Mouse (Mus musculus) thymus, adult 2 months (tissue): ENCODE results near the gene Foxd1. TPM values are rescaled to one million over a fixed set of nuclear protein-coding genes. Genes with fewer than 3 reads are reported as not detected.

Experiments
- DNase-seq: peaks from one replicate; pipeline ENCODE4 v3.0.0; 2021
- H3K27ac ChIP-seq: fragments of 200-500 bp; 2 replicates; pipeline ENCODE4 v1.5.1; 2012; ENCODE audit warnings: low read length, control low read depth; ENCODE audit not compliant: control insufficient read depth, insufficient read depth
- H3K27me3 ChIP-seq: fragments of 200-500 bp; 2 replicates; pipeline ENCODE4 v1.6.1; 2012; ENCODE audit warnings: mild to moderate bottlenecking, low read length, moderate library complexity, mixed read lengths; ENCODE audit not compliant: control insufficient read depth, insufficient read depth
- H3K36me3 ChIP-seq: fragments of 200-500 bp; 2 replicates; pipeline ENCODE4 v1.6.1; 2012; ENCODE audit warnings: mild to moderate bottlenecking, low read length, moderate library complexity; ENCODE audit not compliant: control insufficient read depth, insufficient read depth
- H3K4me1 ChIP-seq: fragments of 200-500 bp; replicated peaks from 2 replicates; pipeline ENCODE4 v1.6.1; 2012; ENCODE audit warnings: low read length; ENCODE audit not compliant: control insufficient read depth, insufficient read depth
- H3K4me3 ChIP-seq: fragments of 200-500 bp; 2 replicates; pipeline ENCODE4 v1.5.1; 2012; ENCODE audit warnings: mild to moderate bottlenecking, low read length, control low read depth, moderate library complexity; ENCODE audit not compliant: control insufficient read depth, insufficient read depth
- CTCF ChIP-seq: fragments of 200-500 bp; IDR thresholded peaks from 2 replicates; pipeline ENCODE4 v1.5.1; 2012; ENCODE audit warnings: mild to moderate bottlenecking, control low read depth, low read length, moderate library complexity, borderline replicate concordance; ENCODE audit not compliant: control insufficient read depth, poor library complexity, insufficient read depth; ENCODE audit errors: extremely low read depth
- POLR2A ChIP-seq: fragments of 200-500 bp; IDR thresholded peaks from 2 replicates; pipeline ENCODE4 v1.6.1; 2012; ENCODE audit warnings: mild to moderate bottlenecking, low read length, control low read depth, moderate library complexity; ENCODE audit not compliant: control insufficient read depth, poor library complexity, insufficient read depth; ENCODE audit errors: extremely low read depth
- WGBS: fragments of 180-500 bp; shearing (Covaris S2); methylation state at CpG from one replicate; pipeline ENCODE4 v1.1.7; 2018; 5-methylcytosine and 5-hydroxymethylcytosine counted together
- polyA plus RNA-seq: library from polyadenylated mRNA; depleted of rRNA; stranded (reverse); fragments of >200 nt; gene quantifications from 2 replicates; pipeline ENCODE4 v1.2.3, GENCODE M21; 2012; rRNA removed

Foxd1 gene
- polyA plus RNA-seq, 1 experiment, result 0.03 TPM

GRCm38 (mm10) chr13:98390771-98391634 lies 37.0 kb downstream of the Foxd1 start:
- Histone ChIP-seq H3K4me1 (no peaks in the 10 kb centered on the region), H3K27me3 (peaks cover 7% of the 10 kb centered on the region), H3K36me3 (no peaks in the 10 kb centered on the region), H3K4me3 (no peak overlapping the region), H3K27ac (no peak overlapping the region)
- no peak for DNase-seq
- 3% methylated on average over 68 of the region's 68 CpGs for WGBS
- TF ChIP-seq CTCF (no peak), POLR2A (no peak)

GRCm38 (mm10) chr13:98391635-98391990 lies 37.6 kb downstream of the Foxd1 start:
- WGBS, result 10% methylated on average over 4 of the region's 4 CpGs
- no peaks in the 10 kb centered on the region for H3K36me3 ChIP-seq
- TF ChIP-seq CTCF (no peak), POLR2A (no peak)
- H3K27me3 ChIP-seq, result peaks cover 7% of the 10 kb centered on the region
- H3K27ac ChIP-seq, result no peak overlapping the region
- H3K4me3 ChIP-seq, result no peak overlapping the region
- no peaks in the 10 kb centered on the region for H3K4me1 ChIP-seq
- no peak for DNase-seq

DNA sequence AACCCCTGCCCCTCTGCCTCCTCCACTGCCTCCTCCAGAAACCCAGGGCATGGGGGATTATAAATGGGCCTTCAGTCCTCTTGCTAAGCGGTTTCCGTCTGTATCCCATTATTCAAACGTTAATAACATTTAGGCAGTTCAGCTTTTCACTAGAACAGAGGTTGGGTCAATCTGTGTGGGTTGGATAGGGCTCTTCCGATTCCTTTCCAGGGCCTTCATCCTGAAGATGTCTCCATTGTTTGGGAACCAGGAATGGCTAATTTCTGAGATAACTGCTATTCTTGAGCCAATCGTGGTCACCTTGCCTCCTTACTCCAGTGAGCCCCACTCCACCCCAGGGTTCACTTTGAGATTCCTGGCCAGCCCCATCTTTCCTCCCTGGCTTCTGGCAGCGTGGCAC lies 38.0 kb downstream of the Foxd1 start:
- Histone ChIP-seq H3K27me3 (peaks cover 7% of the 10 kb centered on the region), H3K27ac (no peak overlapping the region), H3K4me3 (no peak overlapping the region), H3K4me1 (no peaks in the 10 kb centered on the region), H3K36me3 (no peaks in the 10 kb centered on the region)
- TF ChIP-seq CTCF (no peak), POLR2A (no peak)
- DNase-seq, result no peak
- 47% methylated on average over 6 of the region's 6 CpGs for WGBS

DNA sequence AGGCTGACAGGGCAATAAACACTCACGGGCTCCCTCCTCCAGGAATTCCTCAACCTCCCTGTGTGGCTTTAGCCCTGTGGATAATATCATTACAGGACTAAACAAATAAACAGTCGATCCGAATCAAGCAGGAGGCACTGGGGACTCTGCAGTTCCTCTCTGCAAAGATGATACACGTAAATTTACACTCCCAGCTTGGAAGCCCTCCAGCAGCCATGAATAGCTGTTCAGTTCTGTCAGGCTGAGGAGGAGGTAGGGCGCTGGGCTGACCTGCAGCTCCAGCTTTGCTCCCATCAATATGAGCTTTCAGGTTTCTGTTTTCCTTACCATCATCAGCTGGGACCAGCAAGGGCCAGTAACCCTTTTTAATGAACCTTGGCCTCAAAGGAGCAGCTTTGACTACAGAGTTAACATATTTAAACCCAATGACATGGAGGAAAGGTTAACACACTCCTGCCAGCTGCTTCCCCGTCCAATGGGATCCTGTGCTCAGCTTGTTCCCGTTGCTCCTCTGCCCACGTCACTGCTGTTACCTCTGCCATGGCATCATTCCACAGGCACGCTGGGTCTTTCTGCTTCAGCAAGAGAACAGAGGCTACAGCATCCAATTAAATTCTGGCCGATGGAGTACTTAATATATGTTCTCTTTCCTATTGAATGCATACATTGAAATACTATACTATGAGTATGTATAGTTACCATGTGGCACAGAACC lies 39.5 kb downstream of the Foxd1 start:
- Histone ChIP-seq H3K36me3 (no peaks in the 10 kb centered on the region), H3K27me3 (peaks cover 7% of the 10 kb centered on the region), H3K4me1 (no peaks in the 10 kb centered on the region), H3K27ac (no peak overlapping the region), H3K4me3 (no peak overlapping the region)
- TF ChIP-seq CTCF (no peak), POLR2A (no peak)
- 27% methylated on average over 10 of the region's 10 CpGs for WGBS
- no peak for DNase-seq

Other genes with a start within 250 kb of the Foxd1 start
- 1.7 and 2.0 TPM in 2 replicates for gene Arhgef28, start 147.8 kb upstream of the Foxd1 start, polyA plus RNA-seq
- 11.3 and 12.9 TPM in 2 replicates for gene Utp15, start 91.2 kb upstream of the Foxd1 start, polyA plus RNA-seq
- gene Ankra2, start 91.2 kb upstream of the Foxd1 start, polyA plus RNA-seq, result 15.3 and 18.9 TPM in 2 replicates
- gene Gm21976, start 74.4 kb upstream of the Foxd1 start, polyA plus RNA-seq, result 0.34 TPM in 1 of 2 replicates, not detected in the other
- 200 and 204 TPM in 2 replicates for gene Btf3, start 37.2 kb upstream of the Foxd1 start, polyA plus RNA-seq
- gene Gm10320, start 137.8 kb downstream of the Foxd1 start, polyA plus RNA-seq, result 1.2 and 2.4 TPM in 2 replicates